8 mouse cellular contexts compared by ENCODE assay signal in genomic region chr17:8284254-8284661, GRCm38 (mm10). TPM values are rescaled to one million over a fixed set of nuclear protein-coding genes. Genes with fewer than 3 reads are reported as not detected.
DNase-seq lines count a peak whose midpoint lies in the region; ATAC-seq and TF ChIP-seq lines count a peak whose summit lies in the region.

No protein-coding gene starts in this region.

- no peak for DNase-seq in neural tube, embryonic 11.5 days (ENCODE audit: low spot score)
- DNase-seq in neural tube, embryonic 10.5 days (ENCODE audit: extremely low spot score, low spot score): no peak
- peak; percentile 61 for DNase-seq in kidney, adult 9 months
- peak; percentile 54 for DNase-seq in liver
- DNase-seq in midbrain, embryonic 14.5 days: peak; percentile 37

- TF ChIP-seq POLR2A in testis, adult 2 months (IDR thresholded peaks at IDR 0.05; ENCODE audit: control insufficient read depth, low read depth, low read length): peak; percentile 13; the same call in 1 of the 2 replicates

- under 1% methylated on average over 32 of the region's 32 CpGs for WGBS in neural tube, embryonic 11.5 days
- WGBS in heart, embryonic 11.5 days (ENCODE audit: insufficient replicate concordance): under 1% methylated on average over 32 of the region's 32 CpGs
- WGBS in midbrain, embryonic 14.5 days: under 1% methylated on average over 32 of the region's 32 CpGs

- no peak for TF ChIP-seq CTCF in testis, adult 2 months (IDR thresholded peaks at IDR 0.05; ENCODE audit: control insufficient read depth, insufficient read depth, insufficient replicate concordance, low read depth, low read length)

- H3K9ac ChIP-seq in neural tube, embryonic 11.5 days (ENCODE audit: low read length): peak overlapping the region; percentile 67
- H3K9ac ChIP-seq in heart, embryonic 11.5 days (ENCODE audit: low read depth, low read length): peak overlapping the region; percentile 82
- H3K9ac ChIP-seq in midbrain, embryonic 14.5 days (replicated peaks; ENCODE audit: low read length): peak overlapping the region; percentile 77

- H3K27ac ChIP-seq in neural tube, embryonic 11.5 days (ENCODE audit: low read depth, low read length): no peak overlapping the region
- peak overlapping the region; percentile 99 for H3K27ac ChIP-seq in heart, embryonic 11.5 days (ENCODE audit: low read depth, low read length)
- H3K27ac ChIP-seq in midbrain, embryonic 14.5 days (replicated peaks; ENCODE audit: low read depth, low read length): peak overlapping the region; percentile 90
- peak overlapping the region; percentile 65 for H3K27ac ChIP-seq in testis, adult 2 months (ENCODE audit: control insufficient read depth, insufficient read depth, low read depth, low read length)

- peak; percentile 14 for ATAC-seq in neural tube, embryonic 11.5 days (ENCODE audit: insufficient read depth, low FRiP score, low TSS enrichment)
- ATAC-seq in erythroblast, adult 5-6 weeks (replicated peaks; ENCODE audit: low FRiP score, poor library complexity, severe bottlenecking): peak; percentile 22
- peak; percentile 20 for ATAC-seq in heart, embryonic 11.5 days (replicated peaks; ENCODE audit: insufficient number of reproducible peaks, low FRiP score, low TSS enrichment)
- ATAC-seq in midbrain, embryonic 14.5 days (ENCODE audit: low FRiP score, low TSS enrichment): no peak; the same call in none of the 2 replicates

- no peaks in the 10 kb centered on the region for H3K36me3 ChIP-seq in neural tube, embryonic 11.5 days (ENCODE audit: control insufficient read depth, insufficient read depth, low read length)
- H3K36me3 ChIP-seq in heart, embryonic 11.5 days (ENCODE audit: control insufficient read depth, insufficient read depth, low read length): no peaks in the 10 kb centered on the region
- H3K36me3 ChIP-seq in midbrain, embryonic 14.5 days (ENCODE audit: control insufficient read depth, insufficient read depth, low read length): 0 out of 2 replicates have a peak, but pooled peaks cover 3% of the 10 kb centered on the region
- H3K36me3 ChIP-seq in testis, adult 2 months (ENCODE audit: control insufficient read depth, insufficient read depth, low read length): no peaks in the 10 kb centered on the region

- no peaks in the 10 kb centered on the region for H3K27me3 ChIP-seq in neural tube, embryonic 11.5 days (ENCODE audit: control insufficient read depth, insufficient read depth, low read length)
- H3K27me3 ChIP-seq in heart, embryonic 11.5 days (ENCODE audit: control insufficient read depth, insufficient read depth, low read length): no peaks in the 10 kb centered on the region
- H3K27me3 ChIP-seq in midbrain, embryonic 14.5 days (ENCODE audit: control insufficient read depth, insufficient read depth, low read length): no peaks in the 10 kb centered on the region
- no peaks in the 10 kb centered on the region for H3K27me3 ChIP-seq in testis, adult 2 months (ENCODE audit: control insufficient read depth, insufficient read depth, low read length)

- no peaks in the 10 kb centered on the region for H3K9me3 ChIP-seq in neural tube, embryonic 11.5 days (ENCODE audit: control insufficient read depth, low read length)
- H3K9me3 ChIP-seq in heart, embryonic 11.5 days (replicated peaks; ENCODE audit: control insufficient read depth, low read length): no peaks in the 10 kb centered on the region
- no peaks in the 10 kb centered on the region for H3K9me3 ChIP-seq in midbrain, embryonic 14.5 days (ENCODE audit: control insufficient read depth, low read length)

- H3K4me3 ChIP-seq in neural tube, embryonic 11.5 days (ENCODE audit: low read depth, low read length): peak overlapping the region; percentile 75
- peak overlapping the region; percentile 75 for H3K4me3 ChIP-seq in heart, embryonic 11.5 days (ENCODE audit: low read depth, low read length)
- H3K4me3 ChIP-seq in midbrain, embryonic 14.5 days (replicated peaks; ENCODE audit: low read depth, low read length): peak overlapping the region; percentile 78
- peak overlapping the region; percentile 85 for H3K4me3 ChIP-seq in testis, adult 2 months (ENCODE audit: control insufficient read depth, low read depth, low read length)

- peaks cover 10% of the 10 kb centered on the region; the same call in 1 of the 2 replicates for H3K4me1 ChIP-seq in neural tube, embryonic 11.5 days (ENCODE audit: control insufficient read depth, insufficient read depth, low read length)
- peaks cover 4% of the 10 kb centered on the region for H3K4me1 ChIP-seq in heart, embryonic 11.5 days (ENCODE audit: control insufficient read depth, insufficient read depth, low read length)
- peaks cover 16% of the 10 kb centered on the region for H3K4me1 ChIP-seq in midbrain, embryonic 14.5 days (ENCODE audit: control insufficient read depth, insufficient read depth, low read length)
- H3K4me1 ChIP-seq in testis, adult 2 months (ENCODE audit: control insufficient read depth, insufficient read depth, low read length): peaks cover 9% of the 10 kb centered on the region

- H3K4me2 ChIP-seq in neural tube, embryonic 11.5 days (ENCODE audit: low read depth): peak overlapping the region; percentile 100
- peak overlapping the region; percentile 98 for H3K4me2 ChIP-seq in heart, embryonic 11.5 days
- H3K4me2 ChIP-seq in midbrain, embryonic 14.5 days (ENCODE audit: low read length): peak overlapping the region; percentile 98

RNA-seq across cellular contexts. Expression of gene Mpc1, which starts 1.6 kb away (rescaled TPM):
- polyA plus RNA-seq in neural tube, embryonic 11.5 days (2014; fragmentation: Nextera tagmentation; extraction: Ambion mirVana): 114 and 128 TPM in 2 replicates
- total RNA-seq in erythroblast, adult 5-6 weeks (2015; ENCODE audit: low replicate concordance): 46.5 and 65.0 TPM in 2 replicates
- total RNA-seq in erythroblast, adult 5-6 weeks (2017; ENCODE audit: low replicate concordance): 21.7 and 52.1 TPM in 2 replicates
- polyA plus RNA-seq in heart, embryonic 11.5 days (2014; fragmentation: Nextera tagmentation; extraction: Ambion mirVana): 152 and 153 TPM in 2 replicates
- polyA plus RNA-seq in midbrain, embryonic 14.5 days (2014; fragmentation: Nextera tagmentation; extraction: Ambion mirVana): 282 and 326 TPM in 2 replicates
- polyA plus RNA-seq in testis, adult 2 months (2012; rRNA removed): 36.7 and 42.3 TPM in 2 replicates

RNA-seq across cellular contexts. Expression of gene Sft2d1, which starts 26.6 kb away (rescaled TPM):
- 67.1 and 67.3 TPM in 2 replicates for polyA plus RNA-seq in neural tube, embryonic 11.5 days (2014; fragmentation: Nextera tagmentation; extraction: Ambion mirVana)
- 94.7 and 111 TPM in 2 replicates for total RNA-seq in erythroblast, adult 5-6 weeks (2015; ENCODE audit: low replicate concordance)
- total RNA-seq in erythroblast, adult 5-6 weeks (2017; ENCODE audit: low replicate concordance): 8.0 and 8.2 TPM in 2 replicates
- polyA plus RNA-seq in heart, embryonic 11.5 days (2014; fragmentation: Nextera tagmentation; extraction: Ambion mirVana): 66.9 and 71.5 TPM in 2 replicates
- polyA plus RNA-seq in midbrain, embryonic 14.5 days (2014; fragmentation: Nextera tagmentation; extraction: Ambion mirVana): 177 and 204 TPM in 2 replicates
- 34.6 and 40.9 TPM in 2 replicates for polyA plus RNA-seq in testis, adult 2 months (2012; rRNA removed)

RNA-seq across cellular contexts. Expression of gene Ccr6, which starts 48.4 kb away (rescaled TPM):
- not detected in 2 replicates for polyA plus RNA-seq in neural tube, embryonic 11.5 days (2014; fragmentation: Nextera tagmentation; extraction: Ambion mirVana)
- not detected in 2 replicates for total RNA-seq in erythroblast, adult 5-6 weeks (2015; ENCODE audit: low replicate concordance)
- not detected in 2 replicates for total RNA-seq in erythroblast, adult 5-6 weeks (2017; ENCODE audit: low replicate concordance)
- not detected in 2 replicates for polyA plus RNA-seq in heart, embryonic 11.5 days (2014; fragmentation: Nextera tagmentation; extraction: Ambion mirVana)
- polyA plus RNA-seq in midbrain, embryonic 14.5 days (2014; fragmentation: Nextera tagmentation; extraction: Ambion mirVana): not detected in 2 replicates
- 14.2 and 15.7 TPM in 2 replicates for polyA plus RNA-seq in testis, adult 2 months (2012; rRNA removed)

RNA-seq across cellular contexts. Expression of gene Prr18, which starts 53.0 kb away (rescaled TPM):
- 0.89 and 1.4 TPM in 2 replicates for polyA plus RNA-seq in neural tube, embryonic 11.5 days (2014; fragmentation: Nextera tagmentation; extraction: Ambion mirVana)
- total RNA-seq in erythroblast, adult 5-6 weeks (2015; ENCODE audit: low replicate concordance): 0.42 TPM in 1 of 2 replicates, not detected in the other
- total RNA-seq in erythroblast, adult 5-6 weeks (2017; ENCODE audit: low replicate concordance): not detected in 2 replicates
- 0.39 TPM in 1 of 2 replicates, not detected in the other for polyA plus RNA-seq in heart, embryonic 11.5 days (2014; fragmentation: Nextera tagmentation; extraction: Ambion mirVana)
- polyA plus RNA-seq in midbrain, embryonic 14.5 days (2014; fragmentation: Nextera tagmentation; extraction: Ambion mirVana): 18.3 and 20.6 TPM in 2 replicates
- polyA plus RNA-seq in testis, adult 2 months (2012; rRNA removed): 0.15 and 0.16 TPM in 2 replicates

Comparison
In these comparisons a context has a peak if more than half of its experiments do, and no peak if none do; other contexts are left out.
1. DNase-seq: peak in kidney, adult 9 months (single experiment), liver (single experiment) and midbrain, embryonic 14.5 days (single experiment); none in neural tube, embryonic 11.5 days (single experiment) and neural tube, embryonic 10.5 days (single experiment).
2. RNA of gene Ccr6, which starts 48.4 kb away (polyA plus RNA-seq): 14.2 to 15.7 TPM in testis, adult 2 months; not detected in neural tube, embryonic 11.5 days, not detected in heart, embryonic 11.5 days and not detected in midbrain, embryonic 14.5 days; every median in the first group is over 10 times any median in the second.
3. Peak in every context shown above with its lines, with median percentiles within 50 percentile points of each other: H3K4me2 ChIP-seq, H3K4me3 ChIP-seq and H3K9ac ChIP-seq.